Mouse (Mus musculus) layer of hippocampus, postnatal 14 days (tissue): ENCODE data around the gene Fau. TPM values are rescaled to one million over a fixed set of nuclear protein-coding genes. Genes with fewer than 3 reads are reported as not detected.

Experiments used
- DNase-seq, 2 experiments: peaks; one replicate each; pipeline ENCODE4 v3.0.0; 2021 to 2022; ENCODE audit warnings: low spot score in 2 of 2, mixed read lengths in 1 of 2
- total RNA-seq, 2 experiments: library from RNA; stranded (reverse); gene quantifications; 2 replicates each; pipeline ENCODE4 v1.2.3; 2021

Fau gene
- total RNA-seq, 2 experiments from 2014 or later = 583 to 634 TPM

DNA sequence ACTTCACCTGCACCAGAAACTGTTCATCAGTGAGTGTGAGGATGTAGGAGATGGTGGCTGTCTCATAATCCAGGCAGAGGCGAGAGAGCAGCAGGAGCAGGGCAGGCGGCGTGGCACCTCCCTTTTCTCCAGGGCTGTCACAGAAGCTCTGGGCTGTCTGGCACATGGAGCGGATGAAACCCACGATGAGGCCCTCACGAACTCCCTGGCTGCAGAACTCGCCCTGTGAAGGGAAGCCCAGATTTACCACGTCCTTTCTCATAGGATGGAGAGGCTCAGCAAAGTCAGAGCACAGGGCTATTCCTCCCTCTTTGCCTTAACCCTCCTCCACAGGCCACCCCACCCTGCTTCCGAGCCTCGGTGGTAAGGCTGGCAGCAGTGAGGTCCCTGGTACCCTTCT is 12.2 kb downstream of the Fau start:
- DNase-seq = no peak

- DNase-seq = no peak
Measured at GRCm38 (mm10) chr19:6070571-6071250, 13.1 kb downstream of the Fau start.

GRCm38 (mm10) chr19:6071261-6071660 is 13.6 kb downstream of the Fau start:
- no peak for DNase-seq

DNA sequence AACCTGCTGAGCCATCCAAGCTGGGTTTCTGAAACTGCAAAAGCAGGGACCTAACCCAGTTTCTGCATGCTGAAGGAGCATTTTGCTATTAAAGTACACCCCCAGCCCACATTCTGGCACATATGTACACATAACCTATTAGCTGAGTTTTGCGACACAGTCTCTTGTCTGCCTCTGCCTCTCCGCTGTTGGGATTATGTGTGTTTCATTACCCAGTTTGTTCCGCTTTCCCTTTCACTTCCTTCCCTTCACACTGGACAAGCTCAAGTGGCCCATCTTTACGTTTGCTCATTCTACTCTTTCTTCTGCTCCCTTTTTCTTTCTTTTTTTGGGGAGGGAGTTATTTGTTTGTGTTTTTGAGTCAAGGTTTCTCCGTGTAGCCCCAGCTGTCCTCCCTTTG is 16.2 kb downstream of the Fau start:
- no peak for DNase-seq

DNA sequence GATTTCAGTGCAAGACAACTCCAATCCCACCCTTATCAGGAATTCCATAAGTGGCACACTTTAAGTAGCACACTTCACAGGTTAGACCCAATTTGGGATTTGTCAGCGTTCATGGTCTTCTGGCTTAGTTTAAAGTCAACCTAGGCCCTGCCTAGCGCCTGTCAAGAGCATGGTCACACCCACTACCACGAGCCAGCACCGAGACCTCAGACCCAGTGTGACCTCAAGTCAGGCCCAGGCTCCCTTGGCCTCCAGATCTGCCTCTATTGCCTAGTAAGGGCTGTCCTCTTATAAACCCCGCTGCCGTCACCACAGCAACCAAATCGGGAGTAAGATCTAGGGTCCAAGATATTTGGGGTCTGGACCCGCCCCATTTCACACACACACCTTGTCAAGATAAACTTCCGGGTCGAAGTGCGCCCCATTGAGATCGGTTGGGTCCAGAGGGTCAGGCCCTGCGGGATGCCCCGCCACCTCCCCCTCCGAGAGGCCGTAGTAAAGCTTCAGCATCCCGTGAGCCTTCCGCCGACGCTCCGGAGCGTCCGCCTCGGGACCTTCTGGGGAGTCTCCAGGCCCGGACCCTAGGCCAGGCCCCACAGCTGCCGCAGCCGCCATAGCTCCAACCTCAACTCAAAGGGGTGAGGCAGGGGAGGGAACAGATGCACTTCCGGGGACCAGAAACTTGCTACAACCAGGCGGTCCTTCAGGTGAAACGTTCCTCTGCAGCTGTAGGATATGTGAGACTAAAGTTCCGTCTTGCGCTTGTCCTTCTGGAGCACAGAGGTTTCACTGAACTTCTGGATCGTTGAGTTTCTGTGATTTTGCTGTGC is 19.1 kb downstream of the Fau start, which contains the start of gene Vps51:
Vps51 (minus strand) TSS at position 668 of the 830 bp plus-strand sequence.
- DNase-seq = peak; percentile 81 to 92

DNA sequence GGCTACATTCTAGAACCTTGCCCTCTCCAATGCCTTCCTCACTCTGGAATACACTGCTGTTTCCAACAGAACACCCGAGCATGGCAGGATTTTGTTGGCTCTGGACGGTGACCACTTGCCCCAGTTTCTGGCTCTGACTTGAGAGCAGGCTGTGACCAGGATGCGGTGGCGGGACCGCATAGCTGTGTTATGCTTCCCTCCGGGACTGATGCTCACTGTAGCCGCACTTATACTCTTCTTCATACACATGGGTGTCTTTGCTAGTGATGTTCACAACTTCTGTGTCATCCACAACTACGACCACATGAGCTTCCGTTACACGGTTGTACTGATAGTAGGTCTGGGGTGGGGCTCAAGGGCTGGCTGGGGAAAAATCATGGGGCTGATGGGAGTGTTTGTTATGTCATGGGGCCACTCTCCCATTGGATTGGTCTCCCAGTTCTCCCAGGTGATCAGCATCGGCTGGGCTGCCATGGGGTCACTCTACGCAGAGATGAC is 22.4 kb downstream of the Fau start, which contains the start of gene Tmem262:
Tmem262 (plus strand) TSS at position 51 of the 498 bp plus-strand sequence.
- no peak for DNase-seq

GRCm38 (mm10) chr19:6082156-6082555 is 24.5 kb downstream of the Fau start, which contains the start of gene Gm28374:
Gene Gm28374, minus strand, starts transcription at chr19:6082256.
- no peak for DNase-seq

GRCm38 (mm10) chr19:6084478-6085248 is 27.0 kb downstream of the Fau start, which contains the start of the genes Zfpl1 and Cdca5:
Gene Zfpl1, minus strand, starts transcription at chr19:6084956.
Gene Cdca5, plus strand, starts transcription at chr19:6084983.
- DNase-seq = peak; percentile 91 to 98

DNA sequence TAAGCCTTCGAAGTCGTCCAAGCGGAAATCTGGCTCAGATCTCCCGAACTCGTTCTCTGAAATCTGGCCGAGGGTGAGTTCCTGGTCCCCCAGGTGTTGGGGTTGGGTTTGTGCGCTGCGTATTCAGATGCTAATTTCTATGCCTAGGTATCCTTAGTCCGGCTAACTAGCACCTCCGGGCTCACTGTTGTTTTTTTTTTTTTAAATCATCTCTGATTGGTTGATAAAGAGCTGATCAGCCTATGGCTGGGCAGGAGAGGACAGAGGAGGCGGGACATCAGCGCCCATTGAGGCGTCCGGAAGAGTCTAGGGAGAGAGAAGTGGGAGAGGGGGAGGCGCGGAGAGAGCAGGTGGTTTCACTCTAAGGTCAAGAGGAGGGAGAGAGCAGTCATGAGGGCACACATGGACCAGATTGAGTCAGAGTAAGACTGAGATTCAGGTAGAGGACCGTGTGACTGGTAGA is 27.8 kb downstream of the Fau start:
- no peak for DNase-seq

- no peak for DNase-seq
Measured at GRCm38 (mm10) chr19:6088841-6089240, 31.2 kb downstream of the Fau start.

DNA sequence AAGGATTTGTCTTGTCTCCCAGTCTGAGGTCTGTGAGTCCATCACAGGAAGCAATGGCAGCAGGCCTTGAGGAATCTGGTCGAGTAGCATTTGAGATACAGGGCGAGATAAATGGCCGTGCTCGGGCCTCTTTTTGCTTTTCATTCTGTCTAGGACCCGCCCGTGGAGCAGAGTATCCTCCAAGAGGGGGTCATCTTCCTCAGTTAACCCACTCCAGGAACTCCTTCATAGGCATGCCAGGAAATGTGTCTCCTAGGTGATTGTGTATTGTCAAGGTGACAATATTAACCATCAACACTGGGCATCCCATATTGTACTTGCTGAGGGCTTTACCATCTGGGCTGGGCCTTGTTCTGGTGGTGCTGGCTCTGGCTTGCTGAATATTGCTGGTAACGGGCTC is 36.5 kb downstream of the Fau start, which contains the start of gene AC131692.1:
AC131692.1 (plus strand) TSS at position 301 of the 400 bp plus-strand sequence.
- DNase-seq = no peak

- no peak for DNase-seq
Measured at GRCm38 (mm10) chr19:6097847-6098246, 40.2 kb downstream of the Fau start.

DNA sequence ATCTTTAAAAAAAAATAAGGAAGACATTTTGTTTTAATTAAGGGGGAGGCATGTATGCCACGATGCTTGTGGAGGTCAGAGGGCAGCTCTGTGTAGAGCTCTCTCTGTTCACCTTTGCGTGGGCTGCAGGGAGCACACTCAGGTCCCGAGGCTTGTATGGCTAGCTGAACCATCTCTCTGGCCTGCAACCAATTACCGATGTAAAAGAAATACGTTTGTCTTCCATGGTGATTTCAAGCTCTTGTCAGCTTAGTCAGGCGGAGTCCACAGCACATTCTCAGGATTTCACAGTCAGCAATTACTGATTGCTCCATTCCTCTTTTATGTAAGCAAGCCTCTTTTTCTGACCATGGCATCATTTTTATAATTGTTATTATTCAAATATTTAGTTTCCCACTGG is 43.5 kb downstream of the Fau start:
- no peak for DNase-seq

- no peak for DNase-seq
Measured at GRCm38 (mm10) chr19:6102169-6102853, 44.7 kb downstream of the Fau start.

- DNase-seq = no peak
Measured at GRCm38 (mm10) chr19:6104476-6104875, 46.8 kb downstream of the Fau start.

- DNase-seq = no peak
Measured at GRCm38 (mm10) chr19:6105586-6105985, 47.9 kb downstream of the Fau start, which contains the start of gene Naaladl1. Gene Naaladl1, plus strand, starts transcription at chr19:6105782.
